Mouse (Mus musculus) embryo, embryonic 11 days (tissue): ENCODE measurements around the gene Cdyl2.

Experiments used
- DNase-seq: peaks from one replicate; pipeline ENCODE4 v3.0.0-alpha.2; 2015

Gene Cdyl2

DNA sequence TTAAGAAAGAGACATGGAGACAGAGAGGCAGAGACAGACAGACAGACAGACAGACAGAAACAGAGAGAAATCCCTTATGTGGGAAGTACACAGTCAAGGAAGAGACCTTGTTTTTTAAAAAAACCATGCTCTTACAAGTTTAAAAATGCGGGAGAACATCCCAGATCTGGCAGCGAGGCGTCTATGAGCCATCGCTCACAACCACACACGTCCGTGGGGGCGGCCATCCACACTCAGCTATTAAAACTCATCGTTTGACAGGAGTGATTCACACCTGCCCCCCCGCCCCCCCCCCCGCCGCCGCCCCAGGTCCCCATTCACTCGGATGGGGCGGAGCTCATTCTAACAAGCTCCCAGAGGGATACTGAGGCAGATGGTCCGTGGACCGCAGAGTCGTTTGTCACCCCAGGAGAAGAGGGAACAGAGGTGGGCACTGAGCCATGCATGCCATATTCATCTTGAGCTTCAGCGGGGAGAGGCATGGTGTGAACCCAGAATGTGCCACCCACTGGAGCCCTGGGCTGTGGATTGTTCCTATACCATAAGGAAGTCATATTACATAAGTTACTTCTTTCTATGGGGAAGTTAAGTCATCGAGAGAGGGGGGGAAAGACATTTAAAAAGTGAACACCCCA, 113.0 kb downstream of the Cdyl2 start:
- no peak for DNase-seq

DNA sequence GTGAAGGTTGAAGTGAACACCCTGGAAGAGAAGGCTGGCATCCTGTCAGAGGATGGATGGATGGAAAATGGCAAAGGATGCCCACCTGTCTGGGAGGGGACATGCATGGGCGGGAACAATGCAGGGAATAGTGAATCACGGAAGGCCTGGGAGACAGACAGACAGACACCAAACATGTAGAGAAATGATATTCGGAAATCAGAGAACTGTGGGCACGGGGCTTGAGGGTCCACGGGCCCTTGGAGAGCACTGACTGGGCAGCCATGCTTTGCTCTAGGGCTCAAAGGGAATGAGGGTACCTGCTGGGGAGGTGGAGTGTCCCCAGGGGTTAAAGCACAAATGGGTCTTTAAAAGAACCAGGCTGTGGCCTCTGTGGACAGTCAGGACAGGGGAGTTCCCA, 113.6 kb downstream of the Cdyl2 start:
- no peak for DNase-seq

- no peak for DNase-seq
These were observed 114.0 kb downstream of the Cdyl2 start for GRCm38 (mm10) chr8:116618797-116619196.

DNA sequence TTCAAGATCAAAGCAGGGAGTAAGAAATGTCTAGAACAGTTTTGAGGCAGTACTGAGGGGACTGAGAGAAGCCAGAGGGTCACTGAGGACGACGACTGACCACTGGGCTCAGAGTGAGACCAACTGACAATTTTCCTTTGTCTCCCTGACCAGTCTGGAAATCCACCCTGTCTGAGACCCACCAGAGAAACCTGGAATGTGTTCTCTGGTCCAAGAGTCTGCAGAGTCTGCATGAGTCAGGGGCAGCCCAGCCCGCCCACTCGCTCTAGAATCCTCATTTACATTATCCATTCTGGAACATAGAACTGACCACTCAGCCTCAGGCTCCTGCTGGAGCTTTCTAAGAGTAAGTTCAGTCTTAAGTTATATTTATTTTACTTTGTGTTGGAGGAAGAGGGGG, 114.9 kb downstream of the Cdyl2 start:
- DNase-seq = no peak

DNA sequence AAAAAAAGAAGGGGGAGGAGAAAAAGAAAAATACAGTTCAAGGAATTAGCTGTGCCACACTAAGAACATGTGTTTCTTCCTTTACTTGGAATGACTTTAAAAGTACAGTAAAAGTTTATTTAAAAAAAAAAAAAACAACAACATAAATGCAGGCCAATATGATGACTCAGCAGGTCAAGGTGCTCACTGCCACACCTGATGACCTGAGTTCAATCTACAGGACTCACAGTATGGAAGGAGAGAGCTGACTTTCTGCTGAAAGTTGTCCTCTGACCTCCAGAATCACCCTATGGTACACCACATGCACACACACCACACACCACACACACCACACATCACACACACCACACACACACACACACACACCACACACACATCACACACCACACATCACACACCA, 116.4 kb downstream of the Cdyl2 start:
- no peak for DNase-seq

DNA sequence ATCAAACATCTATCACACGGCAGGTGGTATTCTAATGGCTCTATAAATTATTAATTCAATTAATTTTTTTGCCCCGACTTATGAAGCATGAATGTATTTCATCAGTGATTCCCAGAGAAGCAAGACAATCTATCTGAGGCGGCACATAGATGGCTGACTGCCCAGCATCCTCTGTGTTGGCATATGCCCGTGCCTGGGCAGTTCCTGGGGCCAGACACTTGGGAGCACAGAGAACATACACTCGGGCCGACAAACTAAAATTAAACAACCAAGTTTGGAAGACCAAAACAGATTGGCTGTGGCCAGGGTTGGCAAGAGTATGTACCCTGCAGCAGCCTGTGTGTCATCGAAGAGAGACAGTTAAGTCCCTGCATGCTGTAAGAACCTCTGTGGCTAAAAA, 117.9 kb downstream of the Cdyl2 start:
- DNase-seq = no peak

- DNase-seq = no peak
These were observed 126.6 kb downstream of the Cdyl2 start for GRCm38 (mm10) chr8:116606171-116606570.

DNA sequence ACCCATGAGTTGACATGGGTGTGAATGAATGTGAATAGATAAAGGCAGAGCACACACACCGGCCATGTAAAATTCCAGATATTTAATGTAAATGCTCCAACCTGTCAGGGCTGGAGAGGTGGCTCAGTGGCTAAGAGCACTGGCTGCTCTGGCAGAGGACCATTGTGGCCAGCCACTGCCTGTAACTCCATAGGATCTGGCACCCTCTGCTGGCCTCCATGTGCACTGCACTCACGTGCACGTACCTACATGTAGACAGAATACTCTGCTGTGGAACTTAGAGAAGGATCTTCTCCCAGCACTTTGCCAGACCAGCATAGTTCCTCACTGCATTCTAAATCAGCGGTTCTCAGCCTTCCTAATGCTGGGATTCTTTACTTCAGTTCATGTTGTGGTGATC, 130.0 kb downstream of the Cdyl2 start:
- DNase-seq = no peak

- no peak for DNase-seq
These were observed 133.1 kb downstream of the Cdyl2 start for GRCm38 (mm10) chr8:116599728-116600127.

DNA sequence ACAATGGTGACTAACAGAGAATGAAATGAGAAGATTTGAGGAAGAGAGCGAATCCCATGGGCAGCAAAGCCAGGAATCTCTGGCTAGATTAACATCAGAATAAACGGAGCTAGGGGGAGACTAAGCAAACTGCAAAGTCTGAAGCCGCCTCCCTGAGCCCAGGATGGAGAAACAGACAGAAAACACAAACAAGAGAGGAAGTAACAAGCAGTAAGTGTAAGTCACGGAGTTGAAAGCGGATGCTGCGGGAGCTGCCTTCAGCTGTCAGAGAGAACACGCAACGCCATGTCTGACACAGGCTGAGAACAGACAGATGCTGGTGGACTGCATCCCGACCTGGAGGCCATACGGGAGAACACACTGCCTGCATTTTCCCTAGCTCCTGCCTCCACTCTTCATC, 141.6 kb downstream of the Cdyl2 start:
- no peak for DNase-seq

- DNase-seq = no peak
These were observed 142.2 kb downstream of the Cdyl2 start for GRCm38 (mm10) chr8:116590546-116590945.

GRCm38 (mm10) chr8:116590106-116590505, 142.7 kb downstream of the Cdyl2 start:
- DNase-seq = no peak

- peak; percentile 4 for DNase-seq
These were observed 144.9 kb downstream of the Cdyl2 start for GRCm38 (mm10) chr8:116587616-116588468.

DNA sequence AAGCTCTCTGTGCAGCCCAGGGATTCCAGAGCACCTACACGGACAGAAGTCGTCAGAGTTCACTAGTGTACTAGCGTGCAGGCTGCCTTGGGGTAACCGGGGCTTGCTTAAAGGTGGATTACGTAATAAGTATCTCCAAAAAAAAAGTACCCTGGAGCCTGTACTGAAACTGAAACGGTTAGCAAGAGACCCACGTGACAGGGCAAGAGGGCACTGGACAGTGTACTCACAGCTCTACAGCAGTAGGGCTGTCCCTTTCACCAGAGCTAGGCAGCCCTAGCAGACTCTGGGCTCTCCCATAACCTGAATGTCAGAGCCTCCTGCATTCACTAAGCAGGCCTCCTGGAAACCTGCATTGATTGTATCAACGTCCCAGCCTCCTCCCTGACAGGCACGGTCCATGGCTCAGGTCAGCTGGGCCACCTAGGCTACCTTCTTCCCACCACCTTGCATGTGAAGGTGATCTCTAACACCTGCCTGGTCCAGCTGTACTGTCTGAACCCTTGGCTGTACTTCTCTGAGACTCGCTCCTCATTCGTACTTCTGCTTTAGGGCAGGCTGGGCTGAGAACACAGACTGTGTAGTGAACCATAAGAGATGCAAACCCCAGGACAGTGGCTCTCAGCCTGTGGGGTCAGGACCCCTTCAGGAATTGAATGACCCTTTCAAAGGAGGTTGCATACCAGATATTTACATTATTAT, 151.3 kb downstream of the Cdyl2 start:
- DNase-seq = no peak

DNA sequence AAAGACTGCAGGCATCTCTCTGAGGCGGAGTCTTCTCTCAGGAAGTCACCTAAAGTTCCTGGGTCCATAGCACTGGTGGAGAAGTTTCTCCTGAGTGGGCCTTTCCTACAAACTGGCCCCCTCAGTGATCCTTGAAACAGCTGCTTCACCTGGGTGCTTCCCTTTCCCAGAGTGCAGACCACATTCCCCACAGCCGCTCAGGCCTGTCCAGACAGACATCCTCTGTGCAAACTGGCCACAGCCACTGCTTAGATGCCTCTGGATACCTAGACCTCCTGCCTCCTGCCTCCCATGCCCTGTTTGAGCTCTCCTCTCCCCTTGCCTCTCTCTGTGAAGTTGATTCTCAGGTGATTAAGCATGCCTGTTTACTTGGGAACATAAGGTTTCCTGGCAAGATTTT, 156.1 kb downstream of the Cdyl2 start:
- no peak for DNase-seq

DNA sequence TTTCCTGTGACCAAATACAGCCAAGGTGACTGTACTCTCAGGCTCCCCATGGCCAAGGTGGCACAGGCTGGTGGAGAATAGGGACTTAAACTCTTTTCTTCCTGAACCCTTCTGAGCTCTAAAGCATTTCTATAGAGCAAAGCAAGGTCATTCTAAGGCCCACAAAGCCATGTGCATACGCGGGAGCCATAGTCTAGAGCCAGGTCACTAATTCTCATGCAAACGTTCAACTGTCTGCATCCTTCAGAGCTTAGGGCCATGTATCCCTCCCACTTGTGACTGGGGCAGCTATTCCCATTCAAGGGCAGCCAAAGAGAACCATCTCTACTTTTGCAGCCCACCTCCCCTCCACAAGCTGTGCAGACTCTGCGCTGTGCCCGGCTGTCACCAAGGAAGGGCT, 159.7 kb downstream of the Cdyl2 start:
- DNase-seq = no peak

GRCm38 (mm10) chr8:116552778-116553177, 180.0 kb downstream of the Cdyl2 start:
- DNase-seq = no peak

DNA sequence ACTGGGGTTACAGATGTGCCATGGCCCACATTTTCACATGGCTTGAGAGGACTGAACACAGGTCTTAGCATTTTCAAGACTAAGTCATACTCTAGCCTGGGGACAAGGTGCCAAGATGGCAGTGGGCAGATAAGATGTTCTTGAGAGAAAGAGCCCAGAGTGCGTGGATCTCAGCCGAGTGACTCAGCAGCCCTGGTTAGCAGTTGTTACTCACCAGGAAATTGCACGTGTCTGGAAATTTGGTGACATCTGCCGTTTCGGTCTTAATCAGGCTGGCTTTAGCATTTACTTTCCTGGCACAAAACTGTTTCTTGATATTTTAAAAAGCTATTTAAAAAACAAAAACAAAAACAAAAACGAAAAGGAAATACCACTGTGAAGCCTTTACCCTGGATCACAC, 180.5 kb downstream of the Cdyl2 start:
- no peak for DNase-seq

DNA sequence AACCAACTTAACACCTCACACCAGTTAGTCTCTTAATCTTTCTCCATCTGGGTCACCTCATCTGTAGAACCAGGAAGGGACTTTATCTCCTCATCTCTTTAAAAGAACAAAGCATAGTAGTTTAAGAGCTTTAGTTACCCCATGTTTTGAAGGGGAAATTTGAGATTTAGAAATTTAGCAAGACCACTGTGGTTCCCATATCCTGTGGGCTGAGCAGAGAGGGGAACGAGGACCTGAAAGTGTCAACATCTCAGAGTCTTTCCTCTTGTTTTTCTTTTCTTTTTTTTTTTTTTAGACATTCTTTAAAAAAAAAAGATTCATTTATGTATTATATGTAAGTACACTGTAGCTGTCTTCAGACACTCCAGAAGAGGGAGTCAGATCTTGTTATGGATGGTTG, 189.4 kb downstream of the Cdyl2 start:
- no peak for DNase-seq

DNA sequence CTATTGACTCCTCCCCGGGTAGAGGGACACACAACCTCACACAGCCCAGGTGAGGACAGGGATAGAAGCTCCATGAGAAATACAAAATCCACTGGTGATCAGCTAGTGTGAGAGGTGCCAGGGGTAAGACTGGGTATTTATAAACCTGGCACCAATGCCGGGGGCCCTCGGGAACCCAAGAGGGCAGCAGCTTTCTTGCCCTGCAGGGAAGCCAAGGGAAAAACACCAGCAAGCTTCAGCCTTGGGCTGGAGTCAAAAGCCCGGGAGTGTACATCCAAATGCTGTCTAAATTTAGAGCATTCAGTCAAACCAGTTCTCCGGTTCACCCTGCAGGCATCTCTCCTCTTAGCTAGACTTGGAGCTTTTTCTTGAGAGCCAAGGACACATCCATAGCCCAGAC, 189.9 kb downstream of the Cdyl2 start:
- no peak for DNase-seq

DNA sequence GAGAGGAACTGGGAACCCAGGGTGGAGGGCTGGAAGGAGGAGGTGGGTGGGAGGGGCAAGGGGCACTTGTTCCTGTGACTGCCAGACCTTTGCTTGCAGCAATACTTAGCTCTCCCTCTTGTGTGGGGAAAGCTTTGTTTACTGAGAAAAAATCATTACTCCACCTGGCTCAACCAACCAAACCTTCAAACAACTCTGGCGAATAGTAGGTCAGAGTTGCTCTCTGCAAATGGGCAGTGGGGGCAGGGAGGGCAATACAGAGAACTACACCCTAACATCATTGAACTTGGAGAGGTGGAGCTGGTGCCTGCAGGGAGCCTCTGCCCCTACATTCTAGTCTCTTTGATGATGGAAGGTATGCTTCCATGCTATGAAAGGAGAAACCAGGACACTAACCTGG, 192.7 kb downstream of the Cdyl2 start:
- no peak for DNase-seq

DNA sequence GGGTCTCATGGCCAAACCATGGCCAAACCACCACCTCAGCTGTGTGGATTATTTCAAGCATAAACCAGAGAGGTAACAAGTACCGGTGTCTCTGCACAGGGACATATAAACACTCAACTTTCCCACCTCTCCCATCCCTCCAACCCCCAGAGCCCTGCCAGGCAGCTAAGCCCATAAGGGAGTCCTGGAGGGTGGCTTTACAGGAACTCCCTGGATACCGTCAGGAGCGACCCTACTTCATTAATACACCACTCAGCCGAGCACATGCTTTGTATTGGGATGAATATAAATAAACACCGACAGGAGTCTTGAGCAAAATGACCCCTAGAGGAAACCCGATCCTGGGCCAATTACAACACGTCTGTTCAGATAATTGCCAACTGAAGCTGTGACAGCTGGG, 194.0 kb downstream of the Cdyl2 start:
- peak; percentile 23 for DNase-seq

- no peak for DNase-seq
These were observed 196.0 kb downstream of the Cdyl2 start for GRCm38 (mm10) chr8:116536786-116537185.

- no peak for DNase-seq
These were observed 199.7 kb downstream of the Cdyl2 start for GRCm38 (mm10) chr8:116533081-116533480.
